Mouse (Mus musculus) limb, embryonic 10.5 days (tissue): ENCODE data around the gene Napa. TPM values are rescaled to one million over a fixed set of nuclear protein-coding genes. Genes with fewer than 3 reads are reported as not detected.

Experiments used
- DNase-seq: peaks from one replicate; pipeline ENCODE4 v3.0.0-alpha.2; 2017; ENCODE audit warnings: low spot score
- H3K27ac ChIP-seq: fragments of 300-500 bp; sonication (generic); 2 replicates; pipeline ENCODE4 v1.5.1; 2016; ENCODE audit warnings: mild to moderate bottlenecking
- H3K27me3 ChIP-seq: fragments of 300-500 bp; sonication (generic); 2 replicates; pipeline ENCODE4 v1.6.1; 2016; ENCODE audit warnings: low read depth, mild to moderate bottlenecking; ENCODE audit not compliant: poor library complexity, severe bottlenecking
- H3K36me3 ChIP-seq: fragments of 300-500 bp; sonication (generic); 2 replicates; pipeline ENCODE4 v1.6.1; 2016; ENCODE audit warnings: mild to moderate bottlenecking, moderate library complexity
- H3K4me1 ChIP-seq: fragments of 300-500 bp; sonication (generic); 2 replicates; pipeline ENCODE4 v1.6.1; 2016
- H3K4me3 ChIP-seq: fragments of 300-500 bp; sonication (generic); 2 replicates; pipeline ENCODE4 v1.5.1; 2016; ENCODE audit warnings: mild to moderate bottlenecking, moderate library complexity
- H3K9me3 ChIP-seq: fragments of 300-500 bp; sonication (generic); replicated peaks from 2 replicates; pipeline ENCODE4 v1.6.1; 2016; ENCODE audit warnings: mild to moderate bottlenecking
- WGBS: fragments of 180-500 bp; shearing (Covaris S2); methylation state at CpG from one replicate; pipeline ENCODE4 v1.1.7; 2016; 5-methylcytosine and 5-hydroxymethylcytosine counted together
- polyA plus RNA-seq: library from polyadenylated mRNA; unstranded; fragments of >200 nt; fragmentation: Nextera tagmentation; extraction: Ambion mirVana; gene quantifications from 2 replicates; pipeline ENCODE4 v1.2.1, GENCODE M21; 2016

The Napa gene
- polyA plus RNA-seq, 1 experiment from 2014 or later = 216 TPM

- H3K27me3 ChIP-seq = peaks cover 44% of the 10 kb centered on the region
- WGBS = 48% methylated on average over 80 of the region's 80 CpGs
- peaks cover 8% of the 10 kb centered on the region for H3K9me3 ChIP-seq
- no peak within 1 kb of the TSS for H3K27ac ChIP-seq
- no peaks in the 10 kb centered on the region for H3K36me3 ChIP-seq
- H3K4me3 ChIP-seq = peak within 1 kb of the TSS; percentile 29
- H3K4me1 ChIP-seq = peaks cover 6% of the 10 kb centered on the region; the same call in 1 of the 2 replicates
- no peak for DNase-seq
Observed at GRCm38 (mm10) chr7:16061219-16062098, 36.8 kb upstream of the Napa start, which contains the start of gene Zfp541. Gene Zfp541 (plus strand): TSS chr7:16061814.

- DNase-seq = no peak
- H3K9me3 ChIP-seq = peaks cover 8% of the 10 kb centered on the region
- H3K4me3 ChIP-seq = peak overlapping the region; percentile 29
- H3K36me3 ChIP-seq = no peaks in the 10 kb centered on the region
- WGBS = 68% methylated on average over 15 of the region's 15 CpGs
- H3K4me1 ChIP-seq = peaks cover 6% of the 10 kb centered on the region; the same call in 1 of the 2 replicates
- no peak overlapping the region for H3K27ac ChIP-seq
- H3K27me3 ChIP-seq = peaks cover 44% of the 10 kb centered on the region
Observed at GRCm38 (mm10) chr7:16062099-16062420, 36.2 kb upstream of the Napa start.

- Histone ChIP-seq H3K36me3 (no peaks in the 10 kb centered on the region), H3K27me3 (peaks cover 44% of the 10 kb centered on the region), H3K4me1 (peaks cover 6% of the 10 kb centered on the region; the same call in 1 of the 2 replicates), H3K4me3 (no peak overlapping the region), H3K9me3 (peaks cover 8% of the 10 kb centered on the region), H3K27ac (no peak overlapping the region)
- 38% methylated on average over 4 of the region's 4 CpGs for WGBS
- no peak for DNase-seq
Observed at GRCm38 (mm10) chr7:16063490-16063889, 34.8 kb upstream of the Napa start.

GRCm38 (mm10) chr7:16070846-16071245, 27.4 kb upstream of the Napa start:
- Histone ChIP-seq H3K4me1 (no peaks in the 10 kb centered on the region), H3K27ac (no peak overlapping the region), H3K9me3 (no peaks in the 10 kb centered on the region), H3K36me3 (no peaks in the 10 kb centered on the region), H3K4me3 (no peak overlapping the region), H3K27me3 (no peaks in the 10 kb centered on the region)
- no peak for DNase-seq

- no peak overlapping the region for H3K27ac ChIP-seq
- H3K4me1 ChIP-seq = no peaks in the 10 kb centered on the region
- H3K27me3 ChIP-seq = no peaks in the 10 kb centered on the region
- 86% methylated on average over 6 of the region's 6 CpGs for WGBS
- no peaks in the 10 kb centered on the region for H3K9me3 ChIP-seq
- DNase-seq = no peak
- no peaks in the 10 kb centered on the region for H3K36me3 ChIP-seq
- no peak overlapping the region for H3K4me3 ChIP-seq
Observed at GRCm38 (mm10) chr7:16071906-16072305, 26.4 kb upstream of the Napa start.

GRCm38 (mm10) chr7:16079947-16080346, 18.3 kb upstream of the Napa start:
- WGBS = 73% methylated on average over 1 of the region's 1 CpGs
- H3K27me3 ChIP-seq = no peaks in the 10 kb centered on the region
- H3K4me3 ChIP-seq = no peak overlapping the region
- H3K4me1 ChIP-seq = 0 out of 2 replicates have a peak, but pooled peaks cover 11% of the 10 kb centered on the region
- no peak for DNase-seq
- H3K9me3 ChIP-seq = no peaks in the 10 kb centered on the region
- H3K36me3 ChIP-seq = no peaks in the 10 kb centered on the region
- H3K27ac ChIP-seq = no peak overlapping the region

- DNase-seq = no peak
- H3K36me3 ChIP-seq = no peaks in the 10 kb centered on the region
- no peaks in the 10 kb centered on the region for H3K9me3 ChIP-seq
- H3K4me1 ChIP-seq = 0 out of 2 replicates have a peak, but pooled peaks cover 11% of the 10 kb centered on the region
- no peak overlapping the region for H3K4me3 ChIP-seq
- WGBS = 74% methylated on average over 4 of the region's 4 CpGs
- no peaks in the 10 kb centered on the region for H3K27me3 ChIP-seq
- H3K27ac ChIP-seq = no peak overlapping the region
Observed at GRCm38 (mm10) chr7:16080581-16080980, 17.7 kb upstream of the Napa start.

- H3K4me1 ChIP-seq = 0 out of 2 replicates have a peak, but pooled peaks cover 5% of the 10 kb centered on the region
- 60% methylated on average over 4 of the region's 4 CpGs for WGBS
- no peaks in the 10 kb centered on the region for H3K36me3 ChIP-seq
Observed at GRCm38 (mm10) chr7:16083361-16083760, 14.9 kb upstream of the Napa start.

GRCm38 (mm10) chr7:16087587-16087986, 10.7 kb upstream of the Napa start:
- Histone ChIP-seq H3K27me3 (no peaks in the 10 kb centered on the region), H3K4me1 (no peaks in the 10 kb centered on the region), H3K9me3 (no peaks in the 10 kb centered on the region), H3K4me3 (no peak overlapping the region), H3K36me3 (no peaks in the 10 kb centered on the region), H3K27ac (no peak overlapping the region)
- no peak for DNase-seq
- WGBS = 70% methylated on average over 2 of the region's 2 CpGs

More at GRCm38 (mm10) chr7:16083361-16083760, 14.9 kb upstream of the Napa start:
- H3K4me3 ChIP-seq = no peak overlapping the region
- H3K9me3 ChIP-seq = no peaks in the 10 kb centered on the region
- DNase-seq = no peak
- no peak overlapping the region for H3K27ac ChIP-seq
- no peaks in the 10 kb centered on the region for H3K27me3 ChIP-seq

- no peaks in the 10 kb centered on the region for H3K9me3 ChIP-seq
- H3K27me3 ChIP-seq = no peaks in the 10 kb centered on the region
- H3K36me3 ChIP-seq = no peaks in the 10 kb centered on the region
- DNase-seq = no peak
- no peak overlapping the region for H3K4me3 ChIP-seq
- peaks cover 12% of the 10 kb centered on the region for H3K4me1 ChIP-seq
- no peak overlapping the region for H3K27ac ChIP-seq
- 79% methylated on average over 3 of the region's 3 CpGs for WGBS
Observed at GRCm38 (mm10) chr7:16094592-16094991, 3.7 kb upstream of the Napa start.

- Histone ChIP-seq H3K9me3 (no peaks in the 10 kb centered on the region), H3K36me3 (peaks cover 48% of the 10 kb centered on the region), H3K4me1 (peaks cover 26% of the 10 kb centered on the region), H3K27me3 (no peaks in the 10 kb centered on the region), H3K27ac (no peak overlapping the region), H3K4me3 (peak overlapping the region; percentile 99)
- DNase-seq = no peak
- WGBS = 94% methylated on average over 4 of the region's 4 CpGs
Observed at GRCm38 (mm10) chr7:16099901-16100300, 1.6 kb downstream of the Napa start.

GRCm38 (mm10) chr7:16101081-16101480, 2.8 kb downstream of the Napa start:
- 82% methylated on average over 7 of the region's 7 CpGs for WGBS
- no peak for DNase-seq
- Histone ChIP-seq H3K27ac (no peak overlapping the region), H3K27me3 (no peaks in the 10 kb centered on the region), H3K4me3 (no peak overlapping the region), H3K9me3 (no peaks in the 10 kb centered on the region), H3K4me1 (peaks cover 26% of the 10 kb centered on the region), H3K36me3 (peaks cover 58% of the 10 kb centered on the region)

- no peak overlapping the region for H3K27ac ChIP-seq
- 84% methylated on average over 15 of the region's 15 CpGs for WGBS
- no peak overlapping the region for H3K4me3 ChIP-seq
- H3K4me1 ChIP-seq = peaks cover 26% of the 10 kb centered on the region
- no peak for DNase-seq
- peaks cover 61% of the 10 kb centered on the region for H3K36me3 ChIP-seq
- H3K9me3 ChIP-seq = no peaks in the 10 kb centered on the region
- H3K27me3 ChIP-seq = no peaks in the 10 kb centered on the region
Observed at GRCm38 (mm10) chr7:16101726-16102475, 3.6 kb downstream of the Napa start.
